Mouse (Mus musculus) mouse trophoblast stem cell (cell line): ENCODE measurements around the gene Gm20708.
"Not testable (repeated sequence)": the region's sequence is repeated elsewhere in the genome, so short reads cannot be mapped to it uniquely, and the experiment has no call there.

Experiments
- in situ Hi-C, 2 experiments: fragments of 300-500 bp; cut with MseI, MboI; formaldehyde crosslinking; loops; 2 replicates in 1 of 2; 3 replicates in 1 of 2; pipeline ENCODE4 v1.15.1; 2025

The Gm20708 gene

DNA sequence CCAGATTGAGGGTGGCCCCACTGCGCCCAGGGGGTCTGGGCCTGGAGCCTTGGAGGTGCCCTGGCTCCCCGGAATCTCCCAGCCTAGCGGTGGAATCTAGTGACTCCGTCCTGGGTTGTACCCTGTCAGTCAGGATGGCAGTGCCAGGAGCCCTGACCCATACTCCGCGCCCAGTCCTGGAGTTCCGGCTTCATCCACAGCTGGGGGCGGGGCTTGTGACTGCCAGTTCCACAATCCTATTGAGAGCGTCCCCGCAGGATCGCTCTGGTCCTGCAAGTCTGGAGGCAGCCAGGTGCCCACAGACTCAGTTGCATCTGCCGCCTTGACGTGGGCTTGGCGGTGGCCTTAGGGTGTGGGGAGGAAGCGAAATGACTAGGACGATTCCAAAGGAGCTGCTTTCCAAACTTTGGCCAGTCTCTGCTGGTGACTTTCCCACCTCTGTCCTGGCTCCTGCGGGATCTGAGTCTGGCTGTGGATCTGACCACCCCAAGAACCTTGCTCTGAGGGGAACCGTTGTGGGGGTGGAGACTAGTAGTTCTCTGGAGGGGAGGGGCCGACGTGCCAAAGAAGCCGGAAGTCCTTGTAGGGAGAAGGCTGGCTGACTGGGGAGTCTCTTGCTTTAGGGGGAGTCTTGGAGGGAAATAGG, 1.1 kb downstream of the Gm20708 start:
- in situ Hi-C loops, result no loop called here

DNA sequence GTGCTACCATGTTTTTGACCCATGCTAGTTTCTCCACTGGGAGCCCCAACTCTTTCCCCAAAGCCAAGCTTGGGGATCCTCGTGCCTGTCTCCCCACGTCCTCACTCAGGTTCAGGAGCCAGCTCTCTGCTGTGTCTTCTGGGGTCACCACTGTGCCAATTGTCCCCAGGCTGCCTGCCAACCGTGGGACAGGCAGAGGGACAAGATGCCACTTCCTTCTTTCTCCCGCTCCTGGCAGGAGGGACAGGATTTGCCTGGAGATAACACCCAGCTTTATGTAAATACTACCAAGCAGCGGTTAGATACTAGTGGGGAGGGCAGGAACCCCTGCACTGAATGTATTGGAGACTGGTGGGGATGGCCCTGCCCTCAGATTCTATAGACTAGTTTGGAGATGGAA, 4.4 kb downstream of the Gm20708 start:
- in situ Hi-C loops, result no loop called here

DNA sequence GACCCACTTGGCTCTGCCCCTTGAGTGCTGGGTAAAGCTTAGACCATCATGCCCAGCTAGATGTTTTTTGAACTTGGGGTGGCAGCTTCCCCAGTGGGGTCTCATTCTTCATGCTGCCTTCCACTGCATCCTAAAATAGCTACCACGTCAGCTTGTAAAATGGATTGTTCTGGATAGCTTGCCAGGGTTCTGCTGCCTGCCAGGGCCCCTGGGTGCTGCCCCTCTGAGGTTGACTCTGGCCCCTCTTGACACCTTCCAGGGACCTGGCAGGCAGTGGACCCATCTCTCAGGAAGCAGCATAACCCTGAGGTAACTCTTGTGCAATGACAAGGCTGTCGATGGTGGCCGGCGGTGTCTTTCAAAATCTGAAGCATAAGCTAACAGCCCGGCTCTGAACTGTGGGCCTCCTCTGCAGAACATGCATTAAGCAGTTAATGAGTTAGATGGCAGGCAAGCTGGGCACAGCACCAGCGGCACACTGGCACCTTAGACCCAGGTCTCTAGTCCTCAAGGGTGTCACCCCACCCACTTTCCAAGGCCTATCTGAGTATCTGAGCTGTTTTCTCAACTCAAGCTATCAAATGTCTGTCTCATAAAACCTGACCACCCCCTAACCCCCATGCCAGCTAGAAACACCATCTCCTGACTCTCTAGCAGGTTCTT, 5.4 kb downstream of the Gm20708 start:
- in situ Hi-C loops, result no loop called here

DNA sequence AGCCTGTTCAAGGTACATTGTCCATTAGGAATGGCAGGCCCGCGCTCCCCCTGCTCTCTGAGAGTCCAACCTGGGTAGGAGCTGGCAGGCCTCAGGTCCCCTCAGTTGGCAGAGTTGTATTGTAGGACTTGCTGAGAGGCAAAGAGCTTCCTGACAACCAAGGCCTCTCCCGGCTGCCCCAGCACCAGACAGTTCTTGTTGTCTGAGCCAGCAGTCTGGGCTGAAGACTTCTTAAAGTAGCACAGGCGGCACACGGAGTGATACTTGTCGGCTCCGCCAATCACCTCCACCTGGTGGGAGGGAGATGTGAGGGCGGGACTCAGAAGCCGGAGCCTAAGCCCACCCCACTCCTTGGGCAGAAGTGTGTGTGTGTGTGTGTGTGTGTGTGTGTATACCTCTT, 6.4 kb downstream of the Gm20708 start:
- in situ Hi-C loops, result not testable (repeated sequence)

DNA sequence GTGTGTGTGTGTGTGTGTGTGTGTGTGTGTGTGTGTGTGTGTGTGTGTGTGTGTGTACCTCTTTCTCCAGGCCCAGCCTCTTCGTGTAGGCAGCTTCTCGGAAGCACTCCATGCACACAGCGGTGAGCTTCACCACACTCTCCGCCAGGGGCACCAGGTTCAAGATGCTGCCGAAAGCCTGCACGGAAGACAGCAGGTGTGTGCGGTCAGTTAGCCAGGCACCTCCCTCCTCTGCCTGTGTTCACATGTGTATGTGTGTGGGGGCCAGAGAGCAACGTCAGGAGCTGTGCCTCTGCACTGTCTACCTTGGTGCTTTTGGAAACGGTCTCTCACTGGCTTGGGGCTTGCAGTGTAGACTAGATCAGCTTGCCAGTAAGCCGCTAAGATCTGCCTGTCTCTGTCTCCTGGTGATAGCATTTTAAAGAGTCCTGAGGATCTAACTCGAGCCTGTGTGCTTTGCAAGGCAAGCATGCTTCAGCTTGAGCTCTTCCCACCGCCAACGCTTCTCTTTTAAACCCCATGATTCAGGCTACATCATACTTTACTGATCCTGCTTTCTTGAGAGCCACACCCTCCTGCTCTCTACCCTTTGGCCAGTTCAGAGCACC, 7.0 kb downstream of the Gm20708 start:
- in situ Hi-C loops, result no loop called here

DNA sequence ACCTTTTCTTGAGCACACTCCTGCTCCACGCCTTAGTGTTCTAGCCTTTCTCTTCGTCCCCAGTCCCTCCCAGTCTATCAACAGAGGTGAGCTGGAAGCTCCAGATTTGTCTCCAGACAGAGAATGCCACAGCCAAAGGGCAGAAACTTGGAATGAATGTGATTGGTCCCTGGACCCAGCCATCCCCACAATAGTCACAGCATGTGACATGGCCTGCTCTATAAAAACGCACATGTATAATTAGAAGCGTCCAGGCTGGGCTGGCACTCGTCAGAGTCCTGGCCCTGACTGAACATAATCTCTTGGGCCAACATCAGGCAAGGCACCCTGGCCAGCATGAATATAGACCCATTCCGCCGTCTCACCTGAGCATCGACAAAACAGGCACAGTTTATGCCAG, 9.6 kb downstream of the Gm20708 start:
- in situ Hi-C loops, result no loop called here

DNA sequence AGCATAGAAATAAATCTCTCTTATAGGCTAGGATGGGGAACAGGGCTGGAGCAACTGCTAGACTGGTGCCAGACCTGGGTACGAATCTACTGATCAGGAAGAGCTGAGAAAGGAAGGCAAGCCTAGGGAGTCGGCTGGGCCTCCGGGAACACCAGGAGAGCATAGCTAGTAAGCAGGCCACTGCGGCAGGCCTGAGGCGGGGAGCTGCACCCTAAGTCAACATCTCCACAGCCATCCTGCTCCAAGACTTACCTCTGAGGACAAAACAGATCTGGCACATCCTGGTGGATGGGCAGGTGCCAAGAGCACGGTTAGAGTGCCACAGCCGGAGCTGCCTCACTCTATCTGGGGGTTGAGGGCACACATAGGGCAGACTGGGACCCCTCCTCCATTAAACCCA, 10.7 kb downstream of the Gm20708 start:
- in situ Hi-C loops, result no loop called here

DNA sequence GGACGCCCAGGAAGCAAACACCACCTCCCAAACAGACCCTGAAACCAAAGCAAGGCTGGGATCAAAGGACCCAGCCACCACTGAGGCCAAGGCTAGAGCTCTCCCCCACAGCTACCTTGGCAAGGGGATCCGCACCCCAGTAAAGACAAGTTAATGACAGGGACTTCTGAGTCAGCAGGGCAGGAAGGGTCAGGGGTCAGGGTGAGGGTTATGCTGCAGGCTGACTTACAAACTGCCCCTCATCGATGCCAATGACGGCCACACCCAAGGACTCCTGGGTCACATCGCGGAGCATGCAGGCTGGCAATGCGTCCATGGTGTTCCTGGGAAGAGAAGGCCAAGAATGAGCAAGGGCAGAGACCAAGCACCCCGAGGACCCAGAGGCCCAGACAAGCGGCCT, 12.4 kb downstream of the Gm20708 start:
- in situ Hi-C loops, result no loop called here

DNA sequence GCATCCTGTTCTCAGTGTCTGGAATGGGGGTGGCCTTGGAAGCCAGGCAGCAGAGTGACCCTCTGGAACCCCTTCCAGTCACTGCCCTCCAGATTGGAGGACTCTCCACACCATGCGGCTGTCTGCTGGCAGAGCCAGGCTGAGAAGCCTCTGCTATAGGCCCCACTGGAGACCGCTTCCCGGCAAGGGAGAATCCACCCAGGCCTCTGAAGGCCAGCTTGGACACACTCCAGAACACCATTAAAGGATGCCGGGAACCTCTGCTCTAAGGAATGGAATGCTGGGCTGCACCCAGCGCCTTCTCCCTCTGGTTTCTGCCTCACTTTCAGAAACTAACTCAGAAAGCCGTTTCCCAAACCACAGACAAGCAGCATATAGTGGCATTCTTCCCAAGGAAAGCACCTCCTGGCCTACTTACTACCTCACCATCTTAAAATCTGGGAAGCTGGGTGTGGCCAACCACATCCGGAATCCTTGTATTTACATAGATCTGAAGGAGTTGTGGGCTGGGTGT, 13.3 kb downstream of the Gm20708 start:
- in situ Hi-C loops, result no loop called here

DNA sequence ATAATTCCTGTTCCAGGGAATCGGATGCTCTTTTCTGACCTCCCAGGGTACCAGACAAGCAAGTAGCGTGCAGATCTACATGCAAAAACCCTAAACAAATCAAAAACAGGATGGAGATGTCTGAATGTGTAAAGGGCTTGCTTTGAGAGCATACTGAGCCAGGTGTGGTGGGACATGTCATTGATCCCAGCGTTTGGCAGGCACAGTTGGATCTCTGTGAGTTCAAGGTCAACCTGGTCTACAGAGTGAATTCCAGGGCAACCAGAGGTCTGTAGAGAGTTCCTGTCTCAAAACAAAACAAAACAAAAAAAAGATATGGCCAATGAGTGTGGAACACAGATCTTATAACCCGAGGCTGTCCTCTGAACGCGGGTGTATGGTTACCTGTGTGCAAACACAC, 13.9 kb downstream of the Gm20708 start:
- in situ Hi-C loops, result no loop called here

DNA sequence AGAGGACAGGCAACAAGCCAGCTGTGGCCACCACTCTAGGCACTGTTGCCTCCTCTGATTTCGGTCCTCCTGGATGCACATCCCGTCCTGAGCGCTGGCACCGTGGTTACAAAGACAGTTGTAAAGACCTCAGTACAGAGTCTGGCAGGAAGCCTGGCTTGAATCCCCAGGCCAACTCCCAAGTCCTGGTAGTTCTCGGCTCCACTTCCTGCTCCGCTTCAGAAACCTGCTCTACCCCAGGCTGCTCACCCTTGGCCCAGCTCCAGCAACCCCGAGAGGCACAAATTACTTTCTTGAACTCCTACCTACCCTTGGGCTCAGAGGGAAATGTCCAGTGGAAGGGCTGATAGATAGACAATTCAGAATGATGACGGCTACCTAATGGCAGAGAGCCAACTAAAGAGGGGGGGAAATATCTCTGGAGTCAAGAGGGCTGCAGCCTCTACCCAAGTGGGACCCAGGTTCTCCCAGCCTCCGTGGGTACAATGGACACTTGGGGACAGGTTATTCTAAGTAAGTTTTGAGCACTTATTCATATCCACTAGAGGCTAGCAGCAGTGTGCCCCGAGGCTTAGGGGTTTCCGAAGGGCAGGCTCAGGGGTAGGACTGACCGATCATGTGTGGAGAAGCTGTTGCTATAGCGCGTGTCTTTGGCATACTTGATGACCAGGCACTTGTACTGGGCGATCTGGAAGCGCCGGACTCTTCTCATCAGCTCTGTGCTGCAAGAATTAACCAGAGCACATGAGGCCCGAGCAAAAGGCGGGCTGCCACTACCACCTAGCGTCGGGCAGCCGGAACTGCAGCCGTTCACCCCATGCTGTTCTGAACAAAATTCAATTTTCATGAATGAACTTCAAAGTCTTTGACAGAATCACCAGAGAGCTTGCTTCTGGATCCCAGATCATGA, 14.8 kb downstream of the Gm20708 start:
- in situ Hi-C loops, result no loop called here

DNA sequence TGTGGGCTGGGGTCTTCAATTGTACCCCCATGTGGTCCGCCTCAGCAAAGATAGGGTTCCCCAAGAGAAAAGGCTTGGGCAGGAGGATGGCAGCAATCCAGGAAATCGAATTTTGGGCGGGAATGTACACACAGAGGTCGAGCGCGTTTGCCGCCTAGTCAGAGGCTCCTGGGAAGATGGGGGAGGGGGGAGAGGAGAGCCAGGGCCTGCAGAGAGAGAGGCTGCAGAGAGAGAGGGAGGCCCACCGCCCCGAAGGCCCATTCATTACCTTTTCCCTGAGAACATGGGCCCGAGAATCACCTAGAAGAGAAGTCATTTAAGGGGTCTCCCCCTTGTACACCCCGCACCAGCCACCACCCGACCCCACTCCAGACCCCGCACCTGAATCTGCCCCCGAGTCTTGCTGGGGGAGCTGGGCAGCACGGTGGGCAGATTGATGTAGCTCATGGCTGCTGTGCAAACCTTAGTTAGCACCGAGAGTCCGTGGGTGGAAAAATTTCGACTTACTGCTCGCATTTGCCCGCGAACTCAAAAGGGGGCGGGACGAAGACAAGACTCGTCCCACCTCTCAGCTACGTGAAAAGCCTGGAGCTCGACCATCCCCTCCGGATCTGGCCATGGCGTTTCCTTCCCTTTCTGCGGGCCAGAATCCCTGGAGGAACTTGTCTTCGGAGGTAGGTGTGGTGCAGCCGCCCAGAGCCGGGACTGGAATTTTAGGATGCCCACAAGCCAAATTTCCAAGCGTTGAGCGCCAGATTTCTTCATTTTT, 16.0 kb downstream of the Gm20708 start, which contains the start of the genes Afmid and Tk1:
Afmid (plus strand) TSS at position 592 of the 769 bp plus-strand sequence.
Tk1 (minus strand) TSS at position 760 of the 769 bp plus-strand sequence.
- in situ Hi-C loops, result no loop called here

DNA sequence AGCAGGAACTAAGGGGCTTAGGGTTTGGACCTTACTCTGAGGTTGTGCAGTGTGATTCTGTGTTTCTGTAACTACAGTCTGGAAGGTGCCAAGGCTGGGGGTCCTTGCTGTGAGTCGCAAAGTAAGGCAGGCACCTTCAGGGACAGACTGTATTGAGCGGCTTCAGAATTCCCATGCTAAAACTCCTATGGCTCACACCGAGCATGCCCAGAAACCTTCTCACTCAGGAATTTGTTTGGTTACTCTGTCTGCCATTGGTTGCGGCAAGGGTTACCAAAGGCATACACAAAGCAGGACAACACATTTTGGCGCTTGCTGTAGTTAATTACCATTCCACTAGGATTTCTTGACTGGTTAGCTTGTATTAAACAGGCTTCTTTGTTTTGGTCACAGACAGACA, 16.7 kb downstream of the Gm20708 start:
- in situ Hi-C loops, result no loop called here

DNA sequence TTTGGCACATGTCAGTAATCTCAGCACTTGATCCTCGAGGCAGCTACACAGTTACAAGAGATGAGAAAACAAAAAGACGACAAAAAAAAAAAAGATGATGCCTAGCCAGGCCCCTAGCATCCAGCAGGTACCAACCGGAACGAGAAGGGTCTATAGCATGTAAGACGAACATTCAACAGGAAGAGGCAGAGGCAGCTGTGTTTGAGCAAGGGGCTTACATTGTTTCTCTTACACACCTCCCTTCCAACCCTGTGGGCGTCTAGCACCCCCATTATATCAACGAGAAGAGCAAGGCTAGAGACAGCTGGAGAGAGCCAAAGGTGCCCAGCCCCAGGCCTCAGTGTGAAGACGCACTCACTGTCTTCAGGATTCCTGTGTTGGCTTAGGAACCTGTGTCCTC, 17.4 kb downstream of the Gm20708 start:
- in situ Hi-C loops, result no loop called here

DNA sequence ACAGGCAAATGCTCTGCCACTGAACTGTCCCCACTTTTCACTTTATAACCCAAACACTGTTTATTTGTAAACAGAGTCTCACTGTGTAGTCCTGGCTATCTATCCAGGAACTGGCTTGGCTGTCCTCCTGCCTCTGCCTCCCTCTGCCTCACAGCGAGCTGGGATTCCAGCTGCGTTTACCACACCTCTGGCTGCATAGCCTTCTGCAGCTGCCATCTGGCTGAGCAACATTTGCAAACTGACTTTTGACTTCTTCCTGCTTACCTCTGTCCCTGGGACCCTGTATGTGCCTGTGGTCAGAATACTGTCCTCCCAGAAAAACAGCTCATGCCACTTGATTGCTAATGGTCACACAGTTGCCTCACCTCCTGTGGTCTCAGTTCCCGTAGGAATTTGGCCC, 17.9 kb downstream of the Gm20708 start:
- in situ Hi-C loops, result no loop called here

DNA sequence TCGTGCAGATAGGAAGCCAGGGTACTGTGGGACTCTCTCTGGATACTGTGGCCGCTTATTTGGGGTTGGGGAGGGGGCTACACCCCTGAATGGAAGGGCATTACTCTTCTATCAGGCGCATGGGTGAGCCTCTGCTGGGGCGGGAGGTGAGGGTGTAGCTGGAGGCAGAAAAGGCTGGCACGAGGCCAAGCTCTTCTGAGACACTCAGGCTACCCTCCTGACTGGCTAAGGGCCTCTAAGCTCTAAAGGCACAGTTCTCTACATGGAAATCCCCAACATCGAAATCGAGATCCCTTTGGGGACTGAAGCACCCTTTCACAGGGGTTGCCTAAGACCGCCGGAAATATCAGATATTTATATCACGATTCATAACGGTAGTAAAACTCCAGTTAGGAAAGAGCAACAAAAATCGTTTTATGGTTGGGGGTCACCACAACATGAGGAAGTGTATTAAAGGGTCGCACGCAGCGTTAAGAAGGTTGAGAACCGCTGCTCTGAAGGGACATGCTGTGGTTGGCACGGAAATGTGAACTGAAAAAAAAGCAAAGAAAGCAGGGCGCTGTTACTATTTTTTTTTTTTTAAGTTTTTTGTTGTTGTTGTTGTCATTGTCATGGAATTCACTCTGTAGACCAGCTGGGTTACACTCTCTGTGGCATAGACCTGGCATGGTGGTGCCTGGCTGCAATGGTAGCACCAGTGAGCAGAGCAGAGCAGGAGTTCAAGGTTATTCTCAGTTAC, 18.9 kb downstream of the Gm20708 start:
- in situ Hi-C loops, result no loop called here

DNA sequence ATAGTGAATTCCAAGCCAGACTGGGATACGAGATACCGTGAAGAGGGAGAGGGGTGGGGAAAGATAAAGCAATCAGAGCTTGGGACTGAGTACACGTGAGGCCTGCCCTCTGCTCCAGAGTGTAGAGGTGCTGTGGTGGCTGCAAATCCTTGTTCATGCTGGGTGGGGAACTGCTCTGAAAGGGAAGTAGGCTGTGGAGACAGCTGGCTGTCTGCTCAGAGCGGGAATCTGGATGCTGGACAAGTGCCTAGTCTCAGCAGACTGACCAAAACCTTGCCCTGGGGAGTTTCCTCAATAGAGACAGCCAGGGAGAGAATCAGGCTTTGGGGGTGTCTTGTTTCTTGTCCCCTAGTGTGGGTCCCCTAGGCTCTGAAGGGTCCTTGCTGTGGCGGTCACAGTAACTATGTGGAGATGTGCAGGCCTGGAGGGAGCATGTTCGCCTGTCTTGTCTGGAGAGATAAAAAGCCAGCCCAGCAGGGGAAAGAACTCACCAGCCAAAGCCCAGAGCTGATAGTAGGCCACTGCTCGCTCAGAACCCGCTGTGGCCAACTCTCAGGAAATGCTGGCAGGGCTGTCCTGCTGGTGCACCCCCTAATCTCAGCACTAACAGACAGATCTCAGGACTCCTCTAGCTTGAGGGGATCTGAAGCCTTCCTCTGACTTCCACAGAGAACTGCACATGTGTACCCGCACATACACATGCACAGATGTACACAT, 19.6 kb downstream of the Gm20708 start:
- in situ Hi-C loops, result no loop called here

DNA sequence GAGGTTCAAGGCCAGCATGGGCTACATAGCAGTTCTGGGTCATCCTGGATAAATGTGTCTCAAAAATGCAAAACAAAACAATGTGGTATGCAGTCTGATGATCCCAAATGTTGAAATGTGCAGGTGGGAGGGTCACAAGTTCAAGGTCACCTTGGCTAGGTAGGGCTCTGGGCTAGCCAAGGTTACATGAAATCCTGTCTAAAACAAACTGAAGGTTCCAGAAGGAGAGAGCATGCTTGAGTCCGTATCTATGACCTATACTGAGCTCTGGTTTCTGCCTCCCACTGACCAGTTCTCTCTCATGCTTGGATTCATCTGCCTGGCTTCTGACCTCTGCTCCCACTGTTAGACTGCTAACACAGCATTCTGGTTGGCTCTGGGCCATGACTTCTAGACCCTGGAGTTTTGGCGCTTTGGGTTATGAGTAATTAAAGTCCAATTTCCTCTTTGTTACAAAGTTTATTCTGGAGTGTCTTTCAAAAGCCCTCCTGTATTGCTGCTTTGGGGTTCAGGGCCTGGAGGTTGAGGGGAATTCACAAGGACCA, 20.3 kb downstream of the Gm20708 start:
- in situ Hi-C loops, result no loop called here

DNA sequence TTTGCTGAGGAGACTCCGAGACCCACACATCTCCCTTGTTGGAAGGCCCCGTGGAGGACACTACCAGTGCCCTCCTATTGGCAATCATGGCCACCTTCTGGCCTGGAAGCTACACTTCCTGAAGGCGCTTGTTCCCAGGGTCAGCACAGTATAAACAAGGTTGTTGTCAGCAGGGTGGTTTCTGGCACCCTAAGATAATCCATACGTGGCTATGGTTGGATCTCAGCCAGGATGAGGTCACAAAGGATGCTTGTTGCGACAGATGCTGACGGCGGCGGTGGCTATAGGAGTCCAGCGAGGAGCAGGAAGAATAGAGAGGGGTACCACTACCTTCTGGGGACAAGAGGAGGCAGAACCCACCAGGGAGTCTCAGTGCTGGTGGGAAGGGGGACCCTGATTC, 20.9 kb downstream of the Gm20708 start:
- in situ Hi-C loops, result no loop called here
